Mouse (Mus musculus) heart, embryonic 15.5 days (tissue): ENCODE results near the gene Mrps35. TPM values are rescaled to one million over a fixed set of nuclear protein-coding genes. Genes with fewer than 3 reads are reported as not detected.

Experiments used
- ATAC-seq: fragments of 200-750 bp; cut with Nextera tagmentation; replicated peaks from 2 replicates; pipeline ENCODE4 v1.8.0; 2017; ENCODE audit warnings: low read depth, moderate TSS enrichment; ENCODE audit not compliant: insufficient number of reproducible peaks, insufficient read depth, low FRiP score
- H3K27ac ChIP-seq: fragments of 300-500 bp; sonication (generic); 2 replicates; pipeline ENCODE4 v1.5.1; 2015; ENCODE audit warnings: mild to moderate bottlenecking, inconsistent platforms
- H3K27me3 ChIP-seq: fragments of 300-500 bp; sonication (generic); 2 replicates; pipeline ENCODE4 v1.6.1; 2015; ENCODE audit warnings: inconsistent platforms
- H3K36me3 ChIP-seq: fragments of 300-500 bp; sonication (generic); 2 replicates; pipeline ENCODE4 v1.6.1; 2015; ENCODE audit warnings: mild to moderate bottlenecking, inconsistent platforms
- H3K4me1 ChIP-seq: fragments of 300-500 bp; sonication (generic); replicated peaks from 2 replicates; pipeline ENCODE4 v1.6.1; 2015; ENCODE audit warnings: inconsistent platforms
- H3K4me2 ChIP-seq: fragments of 300-500 bp; sonication (generic); 2 replicates; pipeline ENCODE4 v1.6.1; 2015; ENCODE audit warnings: inconsistent platforms, mild to moderate bottlenecking, moderate library complexity
- H3K4me3 ChIP-seq: fragments of 300-500 bp; sonication (generic); 2 replicates; pipeline ENCODE4 v1.5.1; 2015; ENCODE audit warnings: mild to moderate bottlenecking, inconsistent platforms
- H3K9ac ChIP-seq: fragments of 300-500 bp; sonication (generic); 2 replicates; pipeline ENCODE4 v1.6.1; 2015; ENCODE audit warnings: mild to moderate bottlenecking, inconsistent platforms
- H3K9me3 ChIP-seq: fragments of 300-500 bp; sonication (generic); replicated peaks from 2 replicates; pipeline ENCODE4 v1.6.1; 2016; ENCODE audit warnings: inconsistent platforms
- WGBS: fragments of 180-500 bp; shearing (Covaris S2); methylation state at CpG from one replicate; pipeline ENCODE4 v1.1.7; 2015; ENCODE audit warnings: mixed read lengths; 5-methylcytosine and 5-hydroxymethylcytosine counted together
- polyA plus RNA-seq: library from polyadenylated mRNA; unstranded; fragments of >200 nt; fragmentation: Nextera tagmentation; extraction: Ambion mirVana; gene quantifications from 2 replicates; pipeline ENCODE4 v1.2.1, GENCODE M21; 2015

Gene Mrps35
- polyA plus RNA-seq, 1 experiment from 2014 or later: 132 TPM

GRCm38 (mm10) chr6:147090191-147090590 lies 47.6 kb downstream of the Mrps35 start:
- Histone ChIP-seq H3K4me2 (peak overlapping the region; percentile 96), H3K36me3 (no peaks in the 10 kb centered on the region), H3K4me1 (peaks cover 33% of the 10 kb centered on the region), H3K9me3 (no peaks in the 10 kb centered on the region), H3K9ac (0 out of 2 replicates have a peak overlapping the region, but pooled peaks have one; percentile 85), H3K27ac (no peak overlapping the region), H3K4me3 (no peak overlapping the region), H3K27me3 (no peaks in the 10 kb centered on the region)
- WGBS: 73% methylated on average over 5 of the region's 5 CpGs
- no peak for ATAC-seq

GRCm38 (mm10) chr6:147091136-147092120 lies 48.9 kb downstream of the Mrps35 start, which contains the start of gene Klhl42:
Gene Klhl42, plus strand, starts transcription at chr6:147091379.
- H3K4me3 ChIP-seq: peak within 1 kb of the TSS; percentile 79
- H3K9me3 ChIP-seq: no peaks in the 10 kb centered on the region
- peak within 1 kb of the TSS; percentile 84 for H3K27ac ChIP-seq
- peaks cover 32% of the 10 kb centered on the region for H3K4me1 ChIP-seq
- under 1% methylated on average over 99 of the region's 99 CpGs for WGBS
- peak; percentile 83 for ATAC-seq
- H3K4me2 ChIP-seq: peak within 1 kb of the TSS; percentile 96
- H3K9ac ChIP-seq: peak within 1 kb of the TSS; percentile 85
- H3K36me3 ChIP-seq: no peaks in the 10 kb centered on the region; the same call in 1 of the 2 replicates
- H3K27me3 ChIP-seq: no peaks in the 10 kb centered on the region

- 0 out of 2 replicates have a peak, but pooled peaks have one; percentile 4 for ATAC-seq
- WGBS: 2% methylated on average over 15 of the region's 15 CpGs
- Histone ChIP-seq H3K9ac (peak overlapping the region; percentile 85), H3K27ac (peak overlapping the region; percentile 84; the same call in 1 of the 2 replicates), H3K4me1 (peaks cover 25% of the 10 kb centered on the region), H3K27me3 (no peaks in the 10 kb centered on the region), H3K4me3 (peak overlapping the region; percentile 79), H3K9me3 (no peaks in the 10 kb centered on the region), H3K36me3 (no peaks in the 10 kb centered on the region; the same call in 1 of the 2 replicates), H3K4me2 (peak overlapping the region; percentile 96)
Observed at GRCm38 (mm10) chr6:147092136-147092535, 49.6 kb downstream of the Mrps35 start.

GRCm38 (mm10) chr6:147094771-147095170 lies 52.2 kb downstream of the Mrps35 start:
- ATAC-seq: no peak
- 79% methylated on average over 7 of the region's 7 CpGs for WGBS
- Histone ChIP-seq H3K36me3 (no peaks in the 10 kb centered on the region; the same call in 1 of the 2 replicates), H3K4me3 (no peak overlapping the region), H3K4me1 (peaks cover 25% of the 10 kb centered on the region), H3K9me3 (no peaks in the 10 kb centered on the region), H3K9ac (no peak overlapping the region), H3K4me2 (no peak overlapping the region), H3K27ac (no peak overlapping the region), H3K27me3 (no peaks in the 10 kb centered on the region)

DNA sequence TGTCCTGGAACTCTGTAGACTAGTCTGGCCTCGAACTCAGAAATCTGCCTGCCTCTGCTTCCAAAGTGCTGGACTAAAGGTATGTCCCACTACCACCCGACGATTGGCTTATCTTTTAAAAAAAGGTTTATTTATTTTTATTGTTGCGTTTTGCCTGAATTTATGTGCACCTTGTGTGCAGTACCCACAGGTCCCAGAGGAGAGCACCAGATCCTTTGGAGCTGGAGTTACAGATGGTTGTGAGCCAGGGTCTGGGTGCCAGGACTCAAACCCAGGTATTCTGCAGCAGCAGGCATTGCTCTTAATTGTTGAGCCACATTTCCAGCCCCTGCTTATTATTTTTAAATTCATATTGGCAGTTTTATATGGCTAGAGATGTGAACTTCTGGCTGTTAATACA lies 53.5 kb downstream of the Mrps35 start:
- peaks cover 25% of the 10 kb centered on the region for H3K4me1 ChIP-seq
- H3K27ac ChIP-seq: no peak overlapping the region
- no peaks in the 10 kb centered on the region; the same call in 1 of the 2 replicates for H3K36me3 ChIP-seq
- no peak overlapping the region for H3K4me3 ChIP-seq
- no peaks in the 10 kb centered on the region for H3K9me3 ChIP-seq
- H3K9ac ChIP-seq: no peak overlapping the region
- WGBS: 92% methylated on average over 4 of the region's 4 CpGs
- ATAC-seq: no peak
- H3K4me2 ChIP-seq: no peak overlapping the region
- H3K27me3 ChIP-seq: no peaks in the 10 kb centered on the region

DNA sequence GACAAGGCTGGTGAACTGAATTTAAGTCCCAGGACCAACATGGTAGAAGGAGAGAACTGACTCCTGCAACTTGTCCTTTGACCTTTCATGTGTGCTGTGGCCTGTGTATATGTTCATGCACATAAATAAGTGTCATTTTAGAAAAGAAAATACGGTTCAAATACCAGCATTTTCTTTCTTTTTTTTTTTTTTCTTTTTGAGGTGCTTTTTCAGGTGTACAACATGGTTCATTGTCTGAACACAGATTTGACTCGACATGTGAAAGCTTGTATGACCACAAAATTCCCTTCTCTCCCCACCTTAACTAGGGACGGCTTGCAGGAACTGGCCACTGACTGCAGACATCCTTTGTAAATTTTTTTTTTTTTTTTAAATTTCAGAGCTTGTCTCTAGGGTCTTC lies 54.4 kb downstream of the Mrps35 start:
- Histone ChIP-seq H3K4me3 (no peak overlapping the region), H3K4me1 (peaks cover 24% of the 10 kb centered on the region), H3K36me3 (no peaks in the 10 kb centered on the region; the same call in 1 of the 2 replicates), H3K9me3 (no peaks in the 10 kb centered on the region), H3K4me2 (no peak overlapping the region), H3K27ac (no peak overlapping the region), H3K27me3 (no peaks in the 10 kb centered on the region), H3K9ac (no peak overlapping the region)
- 78% methylated on average over 3 of the region's 3 CpGs for WGBS
- ATAC-seq: no peak

GRCm38 (mm10) chr6:147097346-147097929 lies 54.9 kb downstream of the Mrps35 start:
- Histone ChIP-seq H3K36me3 (no peaks in the 10 kb centered on the region; the same call in 1 of the 2 replicates), H3K4me1 (peaks cover 18% of the 10 kb centered on the region), H3K27me3 (no peaks in the 10 kb centered on the region), H3K27ac (no peak overlapping the region), H3K4me3 (no peak overlapping the region), H3K9me3 (no peaks in the 10 kb centered on the region), H3K9ac (no peak overlapping the region), H3K4me2 (no peak overlapping the region)
- no peak for ATAC-seq
- 43% methylated on average over 8 of the region's 8 CpGs for WGBS

DNA sequence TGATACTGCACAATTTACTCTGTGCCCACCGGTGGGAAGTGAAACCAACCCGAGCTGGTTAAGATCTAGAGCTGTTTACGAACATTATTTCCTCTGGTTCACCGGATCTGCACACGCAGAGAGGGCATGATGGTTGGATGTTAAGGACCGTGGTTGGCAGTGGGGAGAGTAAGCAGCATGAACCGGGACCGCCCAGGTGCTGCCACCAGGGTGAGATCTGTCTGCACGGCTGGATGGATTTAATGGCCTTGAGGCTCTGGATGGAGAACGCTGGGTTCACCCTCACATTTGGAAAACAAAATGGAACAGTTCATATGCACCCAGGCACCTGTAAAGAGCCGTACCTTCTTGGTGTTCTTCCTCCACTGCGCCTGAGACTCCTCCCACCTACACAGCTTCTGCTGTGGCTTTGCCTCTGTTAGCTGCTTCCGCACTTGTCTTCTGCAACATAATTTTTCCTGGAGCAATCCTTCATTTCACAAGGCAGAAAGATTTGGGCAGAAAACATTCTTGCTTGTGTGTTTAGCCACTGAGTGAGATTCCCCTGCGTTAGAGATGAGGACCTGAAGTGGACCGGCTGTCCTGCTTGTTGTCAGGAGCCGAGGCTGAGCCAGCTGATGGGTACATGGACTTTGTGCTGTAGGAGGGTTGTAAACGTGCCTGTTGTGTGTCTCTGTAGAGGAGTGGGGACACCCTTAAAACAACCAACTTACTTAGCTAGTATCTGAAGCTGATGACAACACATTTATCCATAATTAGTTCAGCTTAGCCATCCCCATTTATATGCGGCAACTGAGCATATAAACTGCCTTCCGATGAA lies 57.1 kb downstream of the Mrps35 start:
- WGBS: 74% methylated on average over 19 of the region's 19 CpGs
- no peaks in the 10 kb centered on the region for H3K27me3 ChIP-seq
- H3K4me3 ChIP-seq: no peak overlapping the region
- peaks cover 7% of the 10 kb centered on the region for H3K4me1 ChIP-seq
- H3K9me3 ChIP-seq: no peaks in the 10 kb centered on the region
- no peak overlapping the region for H3K27ac ChIP-seq
- H3K4me2 ChIP-seq: no peak overlapping the region
- no peak overlapping the region for H3K9ac ChIP-seq
- ATAC-seq: no peak
- H3K36me3 ChIP-seq: no peaks in the 10 kb centered on the region; the same call in 1 of the 2 replicates

GRCm38 (mm10) chr6:147102293-147102692 lies 59.7 kb downstream of the Mrps35 start:
- ATAC-seq: no peak
- H3K4me1 ChIP-seq: peaks cover 6% of the 10 kb centered on the region
- no peak overlapping the region for H3K4me2 ChIP-seq
- peaks cover 8% of the 10 kb centered on the region; the same call in 1 of the 2 replicates for H3K36me3 ChIP-seq
- H3K9me3 ChIP-seq: no peaks in the 10 kb centered on the region
- no peak overlapping the region for H3K4me3 ChIP-seq
- H3K27me3 ChIP-seq: no peaks in the 10 kb centered on the region
- 85% methylated on average over 3 of the region's 3 CpGs for WGBS
- no peak overlapping the region for H3K27ac ChIP-seq
- H3K9ac ChIP-seq: no peak overlapping the region

GRCm38 (mm10) chr6:147105529-147105928 lies 63.0 kb downstream of the Mrps35 start:
- Histone ChIP-seq H3K9ac (no peak overlapping the region), H3K27ac (no peak overlapping the region), H3K4me1 (peaks cover 5% of the 10 kb centered on the region), H3K27me3 (no peaks in the 10 kb centered on the region), H3K4me2 (no peak overlapping the region), H3K36me3 (peaks cover 30% of the 10 kb centered on the region), H3K9me3 (no peaks in the 10 kb centered on the region), H3K4me3 (no peak overlapping the region)
- no peak for ATAC-seq
- 96% methylated on average over 1 of the region's 1 CpGs for WGBS

DNA sequence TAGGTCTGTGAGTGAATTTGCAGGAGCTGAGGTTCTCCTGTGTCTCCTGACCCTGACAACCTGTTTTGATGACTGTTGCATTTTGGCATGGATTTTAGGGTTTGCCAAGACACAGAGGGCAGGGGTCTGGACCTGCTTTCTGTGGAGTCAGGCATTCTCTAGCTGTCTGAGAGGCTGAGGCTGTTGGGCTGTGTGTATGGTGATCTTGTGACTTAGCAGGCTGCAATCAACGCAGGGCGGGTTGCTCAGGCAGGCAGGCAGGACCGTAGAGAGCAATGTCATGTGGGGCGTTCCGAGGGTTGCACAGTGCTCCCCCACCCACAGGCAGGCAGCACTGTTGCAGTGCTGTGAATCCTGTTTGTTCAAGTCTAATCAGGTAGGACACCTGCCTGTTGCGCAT lies 64.2 kb downstream of the Mrps35 start:
- no peak for ATAC-seq
- H3K36me3 ChIP-seq: peaks cover 31% of the 10 kb centered on the region
- H3K9ac ChIP-seq: no peak overlapping the region
- H3K4me1 ChIP-seq: no peaks in the 10 kb centered on the region
- no peak overlapping the region for H3K4me2 ChIP-seq
- H3K9me3 ChIP-seq: no peaks in the 10 kb centered on the region
- 80% methylated on average over 6 of the region's 6 CpGs for WGBS
- H3K27me3 ChIP-seq: no peaks in the 10 kb centered on the region
- no peak overlapping the region for H3K27ac ChIP-seq
- no peak overlapping the region for H3K4me3 ChIP-seq
